Mouse (Mus musculus) testis, adult 2 months (tissue): ENCODE results near the gene Pygm.

ENCODE experiments used
- CTCF ChIP-seq: fragments of 200-500 bp; IDR thresholded peaks from 2 replicates; pipeline ENCODE4 v1.5.1; 2012; ENCODE audit warnings: low read depth, mild to moderate bottlenecking, inconsistent platforms, low read length, moderate library complexity; ENCODE audit not compliant: control insufficient read depth, insufficient read depth, insufficient replicate concordance
- POLR2A ChIP-seq: fragments of 200-500 bp; IDR thresholded peaks from 2 replicates; pipeline ENCODE4 v1.6.1; 2012; ENCODE audit warnings: low read depth, mild to moderate bottlenecking, inconsistent platforms, low read length, moderate library complexity; ENCODE audit not compliant: control insufficient read depth

- TF ChIP-seq CTCF (no peak), POLR2A (no peak)
Measured at GRCm38 (mm10) chr19:6339191-6339590, 45.0 kb upstream of the Pygm start.
